Mouse (Mus musculus): ENCODE measurements around the gene Msrb3.

DNA sequence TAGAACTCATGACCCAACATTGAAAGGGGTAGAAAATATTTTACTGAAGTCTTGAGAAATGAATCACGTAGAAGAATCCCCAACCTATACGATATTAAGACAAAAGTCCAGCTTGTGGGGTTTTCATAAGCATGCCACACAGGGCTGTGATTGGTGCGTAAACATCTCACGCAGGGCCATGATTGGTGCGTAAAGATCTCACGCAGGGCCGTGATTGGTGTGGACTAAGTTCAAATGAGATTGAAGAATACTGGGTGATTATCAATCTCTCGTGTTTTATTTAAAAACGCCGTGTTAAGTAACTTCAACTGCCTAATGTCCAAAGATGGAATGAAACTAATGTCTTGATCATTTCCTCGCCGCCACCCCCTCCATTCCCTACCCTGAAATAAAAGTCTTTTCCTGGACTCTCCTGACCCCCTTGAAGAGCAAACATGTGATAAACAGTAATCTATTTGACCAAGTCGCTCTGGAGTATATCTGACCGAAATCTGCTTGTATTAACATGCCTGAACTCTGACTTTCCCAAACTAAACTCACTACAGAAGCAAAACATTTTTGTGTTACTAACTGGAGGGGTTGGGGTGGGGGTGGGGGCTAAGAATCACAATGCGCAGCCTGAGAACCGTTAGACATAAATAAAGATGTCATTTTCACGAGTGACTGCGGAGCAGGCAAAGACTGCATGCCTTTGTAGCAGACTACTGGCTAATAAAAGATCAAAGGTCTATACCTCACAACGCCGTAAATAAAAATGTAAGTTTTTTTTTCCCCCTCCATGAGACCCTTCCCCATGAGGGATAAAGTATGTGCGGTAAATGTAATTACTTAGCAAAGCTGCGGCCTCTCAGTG lies 27.0 kb downstream of the Msrb3 start:
- TF ChIP-seq CTCF (IDR thresholded peaks at IDR 0.05) (no peak), EP300 (IDR thresholded peaks at IDR 0.05) (no peak)

All from lung, postnatal 0 days (tissue).